Mouse (Mus musculus): Measurements from ENCODE around the gene Sprtn. TPM values are rescaled to one million over a fixed set of nuclear protein-coding genes. Genes with fewer than 3 reads are reported as not detected.
A peak's percentile ranks its signal among the peaks of the same experiment; 100 is the strongest.

Sprtn gene
- polyA plus RNA-seq, 1 experiment, result 13.3 TPM

GRCm38 (mm10) chr8:124862321-124863162 is 35.1 kb upstream of the Sprtn start, which contains the start of the genes Gnpat and 2810004N23Rik:
Gnpat (plus strand) TSS chr8:124863033.
2810004N23Rik (minus strand) TSS chr8:124863120.
- Histone ChIP-seq H3K79me2 (ENCODE audit: control insufficient read depth, insufficient read depth) (peaks cover 60% of the 10 kb centered on the region), H3K4me3 (peak within 1 kb of the TSS; percentile 100), H3K27me3 (ENCODE audit: control insufficient read depth, insufficient read depth, insufficient read length) (no peaks in the 10 kb centered on the region), H3ac (ENCODE audit: control insufficient read depth, insufficient read length) (peak within 1 kb of the TSS; percentile 76), H3K36me3 (ENCODE audit: control insufficient read depth, insufficient read depth) (peaks cover 13% of the 10 kb centered on the region), H3K4me2 (ENCODE audit: low read depth) (peak within 1 kb of the TSS; percentile 96)
- peak; percentile 92 for TF ChIP-seq POLR2A (IDR thresholded peaks at IDR 0.05; ENCODE audit: insufficient read length, low read depth)
- TF ChIP-seq USF1 (IDR thresholded peaks at IDR 0.05; ENCODE audit: low read depth), result peak; percentile 63
- no peak for TF ChIP-seq CEBPB (IDR thresholded peaks at IDR 0.05; ENCODE audit: insufficient read depth, poor library complexity, severe bottlenecking)
- TF ChIP-seq TCF12 (IDR thresholded peaks at IDR 0.05; ENCODE audit: insufficient read depth, poor library complexity, severe bottlenecking), result no peak
- TF ChIP-seq POLR2AphosphoS2 (IDR thresholded peaks at IDR 0.05; ENCODE audit: insufficient read length, low read depth), result peak; percentile 91

GRCm38 (mm10) chr8:124863163-124863677 is 34.5 kb upstream of the Sprtn start:
- Histone ChIP-seq H3K4me3 (peak overlapping the region; percentile 100), H3ac (ENCODE audit: control insufficient read depth, insufficient read length) (peak overlapping the region; percentile 76), H3K36me3 (ENCODE audit: control insufficient read depth, insufficient read depth) (peaks cover 13% of the 10 kb centered on the region), H3K27me3 (ENCODE audit: control insufficient read depth, insufficient read depth, insufficient read length) (no peaks in the 10 kb centered on the region), H3K79me2 (ENCODE audit: control insufficient read depth, insufficient read depth) (peaks cover 67% of the 10 kb centered on the region), H3K4me2 (ENCODE audit: low read depth) (peak overlapping the region; percentile 83)
- TF ChIP-seq USF1 (IDR thresholded peaks at IDR 0.05; ENCODE audit: low read depth), result no peak
- no peak for TF ChIP-seq CEBPB (IDR thresholded peaks at IDR 0.05; ENCODE audit: insufficient read depth, poor library complexity, severe bottlenecking)
- no peak for TF ChIP-seq TCF12 (IDR thresholded peaks at IDR 0.05; ENCODE audit: insufficient read depth, poor library complexity, severe bottlenecking)
- no peak for TF ChIP-seq MAX (IDR thresholded peaks at IDR 0.05; ENCODE audit: low read depth)
- TF ChIP-seq E2F4 (IDR thresholded peaks at IDR 0.05; ENCODE audit: insufficient read depth), result no peak
- no peak for TF ChIP-seq REST (IDR thresholded peaks at IDR 0.05; ENCODE audit: insufficient read depth, insufficient read length)
- peak in 1 of 3 experiments; percentile 32 for TF ChIP-seq MYOG (IDR thresholded peaks at IDR 0.05; ENCODE audit: control insufficient read depth in 1 of 3, insufficient read depth in 1 of 3, insufficient read length in 2 of 3, low read depth in 2 of 3)

- no peak for TF ChIP-seq TCF12 (IDR thresholded peaks at IDR 0.05; ENCODE audit: insufficient read depth, poor library complexity, severe bottlenecking)
- no peak for TF ChIP-seq MYOG (IDR thresholded peaks at IDR 0.05; ENCODE audit: control insufficient read depth in 1 of 3, insufficient read depth in 1 of 3, insufficient read length in 2 of 3, low read depth in 2 of 3)
- TF ChIP-seq POLR2AphosphoS2 (IDR thresholded peaks at IDR 0.05; ENCODE audit: insufficient read length, low read depth), result no peak
- no peak for TF ChIP-seq MAX (IDR thresholded peaks at IDR 0.05; ENCODE audit: low read depth)
- no peak for TF ChIP-seq REST (IDR thresholded peaks at IDR 0.05; ENCODE audit: insufficient read depth, insufficient read length)
- TF ChIP-seq SRF (IDR thresholded peaks at IDR 0.05; ENCODE audit: control insufficient read depth, insufficient read length, low read depth), result no peak
- TF ChIP-seq TCF3 (IDR thresholded peaks at IDR 0.05; ENCODE audit: insufficient read length, low read depth), result no peak
- no peak for TF ChIP-seq MYOD1 (IDR thresholded peaks at IDR 0.05; ENCODE audit: control insufficient read depth in 1 of 3, insufficient read length in 2 of 3, low read depth in 2 of 3)
- TF ChIP-seq USF1 (IDR thresholded peaks at IDR 0.05; ENCODE audit: low read depth), result no peak
- no peak for TF ChIP-seq E2F4 (IDR thresholded peaks at IDR 0.05; ENCODE audit: insufficient read depth)
- no peak for TF ChIP-seq CEBPB (IDR thresholded peaks at IDR 0.05; ENCODE audit: insufficient read depth, poor library complexity, severe bottlenecking)
- no peak for TF ChIP-seq POLR2A (IDR thresholded peaks at IDR 0.05; ENCODE audit: insufficient read length, low read depth)
- Histone ChIP-seq H3K4me3 (peak overlapping the region; percentile 100), H3K79me2 (ENCODE audit: control insufficient read depth, insufficient read depth) (peaks cover 71% of the 10 kb centered on the region)
Observed at GRCm38 (mm10) chr8:124863729-124864128, 34.0 kb upstream of the Sprtn start.

GRCm38 (mm10) chr8:124866669-124867068 is 31.0 kb upstream of the Sprtn start:
- Histone ChIP-seq H3ac (ENCODE audit: control insufficient read depth, insufficient read length) (no peak overlapping the region), H3K4me3 (no peak overlapping the region), H3K79me2 (ENCODE audit: control insufficient read depth, insufficient read depth) (peaks cover 72% of the 10 kb centered on the region), H3K4me2 (ENCODE audit: low read depth) (no peak overlapping the region), H3K36me3 (ENCODE audit: control insufficient read depth, insufficient read depth) (peaks cover 2% of the 10 kb centered on the region), H3K27me3 (ENCODE audit: control insufficient read depth, insufficient read depth, insufficient read length) (no peaks in the 10 kb centered on the region)
- TF ChIP-seq MAX (IDR thresholded peaks at IDR 0.05; ENCODE audit: low read depth), result no peak
- TF ChIP-seq CEBPB (IDR thresholded peaks at IDR 0.05; ENCODE audit: insufficient read depth, poor library complexity, severe bottlenecking), result no peak
- no peak for TF ChIP-seq POLR2A (IDR thresholded peaks at IDR 0.05; ENCODE audit: insufficient read length, low read depth)
- TF ChIP-seq MYOD1 (IDR thresholded peaks at IDR 0.05; ENCODE audit: control insufficient read depth in 1 of 3, insufficient read length in 2 of 3, low read depth in 2 of 3), result no peak
- no peak for TF ChIP-seq POLR2AphosphoS2 (IDR thresholded peaks at IDR 0.05; ENCODE audit: insufficient read length, low read depth)
- no peak for TF ChIP-seq E2F4 (IDR thresholded peaks at IDR 0.05; ENCODE audit: insufficient read depth)
- no peak for TF ChIP-seq MYOG (IDR thresholded peaks at IDR 0.05; ENCODE audit: control insufficient read depth in 1 of 3, insufficient read depth in 1 of 3, insufficient read length in 2 of 3, low read depth in 2 of 3)
- no peak for TF ChIP-seq USF1 (IDR thresholded peaks at IDR 0.05; ENCODE audit: low read depth)
- no peak for TF ChIP-seq TCF3 (IDR thresholded peaks at IDR 0.05; ENCODE audit: insufficient read length, low read depth)
- no peak for TF ChIP-seq TCF12 (IDR thresholded peaks at IDR 0.05; ENCODE audit: insufficient read depth, poor library complexity, severe bottlenecking)

More at GRCm38 (mm10) chr8:124863729-124864128, 34.0 kb upstream of the Sprtn start:
- peaks cover 10% of the 10 kb centered on the region for H3K36me3 ChIP-seq (ENCODE audit: control insufficient read depth, insufficient read depth)
- peak overlapping the region; percentile 76 for H3ac ChIP-seq (ENCODE audit: control insufficient read depth, insufficient read length)
- no peaks in the 10 kb centered on the region for H3K27me3 ChIP-seq (ENCODE audit: control insufficient read depth, insufficient read depth, insufficient read length)
- H3K4me2 ChIP-seq (ENCODE audit: low read depth), result peak overlapping the region; percentile 83
